Mouse (Mus musculus) lung, postnatal 36 days (tissue): Measurements from ENCODE around the gene Tspyl1.
A peak's percentile ranks its signal among the peaks of the same experiment; 100 is the strongest.

Experiments
- DNase-seq: peaks from one replicate; pipeline ENCODE4 v3.0.0; 2022; ENCODE audit warnings: mixed read lengths

Tspyl1 gene

DNA sequence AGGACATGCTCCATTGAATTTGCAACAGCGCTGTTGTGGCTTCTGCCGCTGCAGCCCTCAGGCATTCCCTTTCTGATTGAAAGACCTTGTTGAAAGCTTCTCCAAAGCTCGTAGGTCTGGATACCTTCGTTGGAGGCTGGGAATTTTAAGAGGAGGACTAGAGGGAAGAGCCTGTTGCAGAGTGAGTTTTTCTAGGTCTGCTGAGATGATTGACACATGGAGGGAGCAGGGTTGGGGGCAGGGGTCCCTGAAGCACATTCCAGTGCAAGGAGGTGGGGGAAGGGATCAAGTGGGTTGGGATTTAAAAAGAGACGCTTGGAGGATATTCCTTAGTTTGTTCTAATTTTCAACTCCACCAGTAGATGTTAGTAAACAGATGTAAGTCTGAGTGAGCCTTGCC lies 18.4 kb downstream of the Tspyl1 start:
- DNase-seq: no peak

DNA sequence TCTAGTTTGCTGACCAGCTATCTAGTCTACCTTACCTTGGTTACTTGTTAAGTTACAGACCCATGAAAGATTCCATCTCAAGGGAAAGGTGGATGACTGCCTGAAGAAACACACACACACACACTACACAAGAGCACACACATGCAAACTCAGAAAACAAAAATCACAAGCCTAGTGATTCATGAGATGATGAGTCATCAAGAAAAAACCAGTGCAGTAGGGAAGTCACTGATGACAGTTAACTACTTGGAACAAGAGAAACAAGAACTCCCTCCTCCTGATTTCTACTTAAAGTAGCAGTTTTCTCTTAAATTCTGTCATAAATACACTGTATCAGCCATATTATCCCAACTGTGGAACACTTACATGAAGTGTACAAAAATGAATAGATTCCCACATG lies 25.1 kb downstream of the Tspyl1 start:
- no peak for DNase-seq

DNA sequence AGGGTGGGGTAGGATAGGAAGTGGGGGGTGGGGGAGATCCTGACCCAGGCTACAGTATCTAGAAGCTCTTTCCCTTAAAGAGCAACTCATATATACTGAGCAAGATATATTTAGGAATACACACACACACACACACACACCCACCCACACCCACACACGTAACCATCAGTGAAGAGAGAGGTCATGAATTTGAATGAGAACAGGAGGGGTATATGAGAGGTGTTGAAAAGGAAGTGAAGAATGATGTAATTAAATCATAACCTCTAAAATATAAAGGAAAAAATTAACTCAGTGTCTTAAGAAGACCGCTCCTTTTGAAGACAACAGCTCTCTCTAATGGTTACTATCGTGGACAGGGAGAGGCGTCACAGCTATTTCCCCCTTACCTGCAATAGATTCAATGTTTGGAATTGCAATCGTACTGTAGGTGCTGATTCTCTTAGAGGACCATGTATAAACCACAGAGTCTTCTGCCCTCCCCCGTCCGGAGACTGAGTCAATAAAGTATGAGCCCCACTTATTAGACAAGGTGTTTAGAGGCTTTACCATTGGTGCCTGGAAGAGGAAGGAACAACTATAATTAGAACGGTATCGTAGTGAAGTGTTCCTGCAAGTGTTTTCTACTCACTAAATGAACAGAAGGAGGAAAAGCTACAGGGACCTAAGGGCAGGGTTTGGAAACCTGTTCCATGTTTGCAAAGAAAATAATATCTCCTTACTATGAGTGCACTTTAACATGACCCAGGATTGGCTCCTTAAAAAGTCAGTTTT lies 28.1 kb downstream of the Tspyl1 start:
- DNase-seq: peak; percentile 55

DNA sequence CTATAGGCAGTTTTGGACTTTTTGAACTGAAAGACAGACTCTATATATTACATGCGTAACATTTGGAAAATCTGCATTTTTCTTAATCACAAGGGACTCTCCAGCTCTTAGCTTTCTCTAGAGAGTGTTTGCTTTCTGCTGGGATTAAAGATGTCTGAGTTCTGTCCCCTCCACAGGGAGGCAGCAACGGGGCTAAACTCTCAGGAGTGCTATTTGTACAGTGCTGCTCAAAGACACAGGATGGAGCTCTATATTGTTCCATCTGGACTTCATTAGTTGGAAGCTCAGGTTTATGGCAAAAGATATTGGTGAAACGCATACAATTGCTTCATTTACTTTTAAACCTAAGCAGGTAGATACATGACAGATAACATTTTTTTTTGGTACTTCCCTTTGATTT lies 30.5 kb downstream of the Tspyl1 start:
- no peak for DNase-seq

DNA sequence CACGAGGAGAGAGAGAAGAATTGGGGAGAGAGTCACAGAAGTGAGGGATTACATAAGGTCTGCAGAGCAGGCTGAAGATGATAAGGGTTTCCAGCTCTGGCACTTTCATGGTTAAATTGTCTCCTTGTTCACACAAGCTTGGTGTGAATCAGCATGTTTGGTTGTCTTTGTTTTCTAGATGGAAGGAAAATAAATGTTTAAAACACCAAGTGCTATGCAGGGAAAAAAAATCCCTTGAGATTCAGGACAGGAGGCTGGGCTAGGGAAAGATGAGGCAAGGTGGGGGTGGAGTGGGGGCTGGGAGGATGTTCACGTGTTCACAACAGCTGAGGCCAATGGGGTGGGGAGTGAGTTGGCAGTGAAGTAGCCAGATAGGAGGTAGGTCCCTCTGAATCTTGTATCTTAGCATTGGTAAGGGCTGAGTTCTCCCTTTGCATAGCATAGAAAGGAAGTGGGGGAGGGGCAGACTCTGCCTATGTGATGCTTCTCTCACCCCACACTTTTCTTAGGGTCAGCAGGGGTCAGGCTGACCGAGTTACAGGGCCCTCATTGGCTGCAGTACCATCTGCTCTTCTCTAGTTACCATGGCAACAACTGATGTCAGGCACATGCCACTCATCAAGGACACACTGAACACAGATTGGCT lies 34.7 kb downstream of the Tspyl1 start:
- DNase-seq: peak; percentile 38

DNA sequence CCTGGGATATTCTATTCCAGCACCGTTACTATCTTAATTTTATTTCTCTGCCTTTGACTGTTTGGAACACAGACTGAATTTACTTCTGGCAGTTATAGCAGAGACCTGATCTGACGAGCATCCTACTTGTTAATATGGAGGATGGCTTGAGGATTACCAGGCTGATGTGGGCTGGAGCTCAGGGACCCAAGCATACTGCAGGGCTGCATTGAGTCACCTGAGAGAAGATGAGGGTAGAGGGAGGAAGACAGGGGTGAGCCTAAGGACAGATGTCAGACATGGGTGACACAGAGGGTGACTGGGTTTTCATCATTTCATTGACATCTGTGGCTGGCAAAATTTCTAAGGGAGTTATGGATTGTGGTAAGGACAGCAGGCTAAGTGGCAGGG lies 35.2 kb downstream of the Tspyl1 start:
- no peak for DNase-seq

DNA sequence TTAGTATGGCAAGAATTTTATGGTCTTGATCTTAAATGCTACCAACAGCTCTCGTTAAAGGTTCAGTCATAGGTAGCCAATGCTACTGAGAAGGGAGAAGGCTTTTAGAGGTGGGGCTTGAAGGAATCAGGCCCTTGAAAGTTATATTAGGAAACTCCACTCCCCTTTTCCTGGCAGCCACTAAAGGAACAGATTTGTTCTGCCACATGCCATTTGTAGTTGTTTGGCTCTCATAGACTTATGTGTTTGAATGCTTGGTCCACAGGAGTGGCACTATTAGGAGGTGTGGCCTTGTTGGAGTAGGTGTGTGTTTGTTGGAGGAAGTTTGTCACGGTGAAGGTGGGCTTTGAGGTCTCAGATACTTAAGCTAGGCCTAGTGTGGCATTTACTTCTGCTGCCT lies 38.8 kb downstream of the Tspyl1 start:
- peak; percentile 34 for DNase-seq

DNA sequence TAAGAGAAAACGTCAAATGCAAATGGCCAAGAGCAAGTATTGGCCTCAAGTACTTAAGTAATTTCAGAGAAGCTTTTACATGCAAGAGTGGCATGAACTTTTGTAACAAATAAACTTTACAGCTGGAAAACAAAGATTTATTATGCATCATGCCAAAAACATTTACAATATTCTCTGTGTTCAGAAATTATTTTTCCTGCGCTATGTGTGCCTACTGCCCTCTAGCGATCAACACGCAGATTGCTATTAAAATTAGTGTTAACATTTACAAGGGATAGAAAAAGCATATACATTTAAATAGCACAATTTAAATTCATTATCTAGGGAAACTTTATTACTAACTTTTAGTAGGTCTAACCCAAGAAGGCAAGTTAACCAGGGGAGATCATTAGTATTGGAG lies 44.7 kb downstream of the Tspyl1 start:
- peak; percentile 39 for DNase-seq

DNA sequence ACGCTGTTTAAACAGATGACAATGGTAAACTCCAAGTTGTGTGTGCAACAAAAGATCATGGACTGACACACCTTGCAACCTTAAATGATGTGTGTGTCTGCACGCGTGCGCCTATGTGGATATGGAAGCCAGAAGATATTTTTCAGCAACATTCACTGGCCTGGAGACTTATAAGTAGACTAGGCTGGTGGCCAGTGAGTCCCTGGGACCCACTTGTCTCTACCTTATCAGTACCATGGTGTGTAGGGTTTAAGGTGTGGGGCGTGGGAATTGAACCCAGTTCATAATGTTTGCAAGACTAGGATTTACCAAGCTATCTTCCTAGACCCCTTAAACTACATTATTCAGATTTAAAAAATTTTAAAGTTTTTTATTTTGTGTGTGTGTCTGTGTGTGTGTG lies 45.2 kb downstream of the Tspyl1 start:
- no peak for DNase-seq

DNA sequence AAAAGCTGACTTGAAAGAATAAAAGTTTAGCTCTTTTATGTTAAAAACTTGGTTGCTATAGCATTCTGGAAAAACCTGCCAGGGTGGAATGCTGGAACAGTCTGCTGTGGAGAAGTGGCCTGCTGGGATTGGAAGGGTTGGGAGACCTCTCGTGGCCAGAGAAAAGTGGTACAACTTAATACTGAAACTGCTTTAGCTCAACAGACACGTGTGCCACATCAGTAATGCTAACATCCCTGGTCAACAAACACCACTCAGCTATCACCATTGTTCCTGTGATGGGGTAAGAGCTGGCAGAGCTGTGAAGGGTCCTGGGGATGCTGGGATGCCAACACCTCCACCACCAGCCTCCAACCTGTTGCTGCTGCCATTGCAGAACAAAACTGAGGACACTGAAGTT lies 46.3 kb downstream of the Tspyl1 start:
- peak; percentile 71 for DNase-seq
